Mouse (Mus musculus) midbrain, embryonic 16.5 days (tissue): ENCODE data around the gene Slc25a14. TPM values are rescaled to one million over a fixed set of nuclear protein-coding genes. Genes with fewer than 3 reads are reported as not detected.
A peak's percentile ranks its signal among the peaks of the same experiment; 100 is the strongest.

ENCODE experiments used
- ATAC-seq: fragments of 200-750 bp; cut with Nextera tagmentation; 2 replicates; pipeline ENCODE4 v1.8.0; 2017; ENCODE audit warnings: moderate TSS enrichment
- H3K27ac ChIP-seq: fragments of 300-500 bp; sonication (generic); 2 replicates; pipeline ENCODE4 v1.5.1; 2014; ENCODE audit warnings: mild to moderate bottlenecking, low read length, mixed read lengths
- H3K27me3 ChIP-seq: fragments of 300-500 bp; sonication (generic); 2 replicates; pipeline ENCODE4 v1.6.1; 2014; ENCODE audit warnings: low read depth, low read length, mixed read lengths; ENCODE audit not compliant: control insufficient read depth, insufficient read depth
- H3K36me3 ChIP-seq: fragments of 300-500 bp; sonication (generic); 2 replicates; pipeline ENCODE4 v1.6.1; 2014; ENCODE audit warnings: mild to moderate bottlenecking, low read length, moderate library complexity, mixed read lengths; ENCODE audit not compliant: control insufficient read depth, insufficient read depth
- H3K4me1 ChIP-seq: fragments of 300-500 bp; sonication (generic); 2 replicates; pipeline ENCODE4 v1.6.1; 2014; ENCODE audit warnings: mild to moderate bottlenecking, low read length, mixed read lengths; ENCODE audit not compliant: control insufficient read depth, insufficient read depth
- H3K4me2 ChIP-seq: fragments of 300-500 bp; sonication (generic); 2 replicates; pipeline ENCODE4 v1.6.1; 2014; ENCODE audit warnings: mild to moderate bottlenecking, low read length, mixed read lengths
- H3K4me3 ChIP-seq: fragments of 300-500 bp; sonication (generic); 2 replicates; pipeline ENCODE4 v1.5.1; 2014; ENCODE audit warnings: low read depth, mild to moderate bottlenecking, low read length, moderate library complexity, mixed read lengths
- H3K9ac ChIP-seq: fragments of 300-500 bp; sonication (generic); 2 replicates; pipeline ENCODE4 v1.6.1; 2014; ENCODE audit warnings: low read depth, low read length, mixed read lengths
- H3K9me3 ChIP-seq: fragments of 300-500 bp; sonication (generic); replicated peaks from 2 replicates; pipeline ENCODE4 v1.6.1; 2014; ENCODE audit warnings: mild to moderate bottlenecking, low read length, mixed read lengths; ENCODE audit not compliant: control insufficient read depth, poor library complexity, severe bottlenecking
- WGBS: fragments of 180-500 bp; shearing (Covaris S2); extraction: QIAGEN DNeasy Blood & Tissue Kit; methylation state at CpG from one replicate; pipeline ENCODE4 v1.1.7; 2014; 5-methylcytosine and 5-hydroxymethylcytosine counted together
- polyA plus RNA-seq: library from polyadenylated mRNA; unstranded; fragments of >200 nt; fragmentation: Nextera tagmentation; extraction: Ambion mirVana; gene quantifications from 2 replicates; pipeline ENCODE4 v1.2.1, GENCODE M21; 2015

Slc25a14 gene
- polyA plus RNA-seq: 43.6 and 46.6 TPM in 2 replicates

GRCm38 (mm10) chrX:48623379-48624053 lies at the start of gene Slc25a14:
Slc25a14 (plus strand) TSS chrX:48623413.
- H3K27me3 ChIP-seq: no peaks in the 10 kb centered on the region
- peaks cover 4% of the 10 kb centered on the region for H3K4me1 ChIP-seq
- WGBS: 21% methylated on average over 38 of the region's 38 CpGs
- peak; percentile 99 for ATAC-seq
- peak within 1 kb of the TSS; percentile 82 for H3K27ac ChIP-seq
- no peaks in the 10 kb centered on the region for H3K9me3 ChIP-seq
- peak within 1 kb of the TSS; percentile 53 for H3K4me2 ChIP-seq
- peak within 1 kb of the TSS; percentile 56 for H3K4me3 ChIP-seq
- peak within 1 kb of the TSS; percentile 65 for H3K9ac ChIP-seq
- no peaks in the 10 kb centered on the region for H3K36me3 ChIP-seq

- Histone ChIP-seq H3K4me3 (no peak overlapping the region), H3K9ac (no peak overlapping the region), H3K36me3 (no peaks in the 10 kb centered on the region), H3K9me3 (no peaks in the 10 kb centered on the region), H3K27ac (no peak overlapping the region), H3K27me3 (no peaks in the 10 kb centered on the region), H3K4me1 (no peaks in the 10 kb centered on the region), H3K4me2 (no peak overlapping the region)
- ATAC-seq: no peak
Observed at GRCm38 (mm10) chrX:48583332-48583731, 39.9 kb upstream of the Slc25a14 start.

- H3K4me1 ChIP-seq: peaks cover 5% of the 10 kb centered on the region; the same call in 1 of the 2 replicates
- H3K4me3 ChIP-seq: peak overlapping the region; percentile 56
- no peaks in the 10 kb centered on the region for H3K9me3 ChIP-seq
- H3K9ac ChIP-seq: peak overlapping the region; percentile 81
- H3K27ac ChIP-seq: peak overlapping the region; percentile 89
- ATAC-seq: peak; percentile 75
- H3K4me2 ChIP-seq: peak overlapping the region; percentile 51
- H3K36me3 ChIP-seq: 0 out of 2 replicates have a peak, but pooled peaks cover 2% of the 10 kb centered on the region
- H3K27me3 ChIP-seq: no peaks in the 10 kb centered on the region
- 20% methylated on average over 11 of the region's 15 CpGs for WGBS
Observed at GRCm38 (mm10) chrX:48593721-48594098, 29.5 kb upstream of the Slc25a14 start.

GRCm38 (mm10) chrX:48594099-48594760 lies 29.0 kb upstream of the Slc25a14 start, which contains the start of gene Zfp280c:
Zfp280c (minus strand) TSS chrX:48594504.
- H3K4me2 ChIP-seq: peak within 1 kb of the TSS; percentile 51
- 21% methylated on average over 33 of the region's 45 CpGs for WGBS
- no peaks in the 10 kb centered on the region for H3K27me3 ChIP-seq
- peaks cover 5% of the 10 kb centered on the region; the same call in 1 of the 2 replicates for H3K4me1 ChIP-seq
- H3K27ac ChIP-seq: peak within 1 kb of the TSS; percentile 89
- H3K36me3 ChIP-seq: 0 out of 2 replicates have a peak, but pooled peaks cover 2% of the 10 kb centered on the region
- H3K9me3 ChIP-seq: no peaks in the 10 kb centered on the region
- H3K4me3 ChIP-seq: peak within 1 kb of the TSS; percentile 56
- ATAC-seq: peak; percentile 92
- H3K9ac ChIP-seq: peak within 1 kb of the TSS; percentile 81

- no peak overlapping the region for H3K4me3 ChIP-seq
- 0 out of 2 replicates have a peak, but pooled peaks cover 2% of the 10 kb centered on the region for H3K36me3 ChIP-seq
- no peaks in the 10 kb centered on the region for H3K9me3 ChIP-seq
- H3K27ac ChIP-seq: no peak overlapping the region
- no peak overlapping the region for H3K4me2 ChIP-seq
- no peaks in the 10 kb centered on the region for H3K27me3 ChIP-seq
- no peak overlapping the region for H3K9ac ChIP-seq
- ATAC-seq: no peak
- WGBS: 85% methylated on average over 9 of the region's 9 CpGs
- peaks cover 5% of the 10 kb centered on the region; the same call in 1 of the 2 replicates for H3K4me1 ChIP-seq
Observed at GRCm38 (mm10) chrX:48596053-48596452, 27.2 kb upstream of the Slc25a14 start.

- Histone ChIP-seq H3K4me2 (no peak overlapping the region), H3K4me1 (peaks cover 5% of the 10 kb centered on the region; the same call in 1 of the 2 replicates), H3K36me3 (0 out of 2 replicates have a peak, but pooled peaks cover 2% of the 10 kb centered on the region), H3K4me3 (no peak overlapping the region), H3K9ac (no peak overlapping the region), H3K9me3 (no peaks in the 10 kb centered on the region), H3K27ac (no peak overlapping the region), H3K27me3 (no peaks in the 10 kb centered on the region)
- no peak for ATAC-seq
- 88% methylated on average over 5 of the region's 5 CpGs for WGBS
Observed at GRCm38 (mm10) chrX:48596906-48597305, 26.3 kb upstream of the Slc25a14 start.

GRCm38 (mm10) chrX:48604872-48605271 lies 18.3 kb upstream of the Slc25a14 start:
- Histone ChIP-seq H3K4me2 (no peak overlapping the region), H3K27me3 (no peaks in the 10 kb centered on the region), H3K27ac (no peak overlapping the region), H3K9ac (no peak overlapping the region), H3K4me1 (no peaks in the 10 kb centered on the region), H3K4me3 (no peak overlapping the region), H3K36me3 (no peaks in the 10 kb centered on the region), H3K9me3 (no peaks in the 10 kb centered on the region)
- ATAC-seq: no peak
- WGBS: 62% methylated on average over 2 of the region's 2 CpGs

GRCm38 (mm10) chrX:48623049-48623378 lies 199 bp upstream of the Slc25a14 start:
- peak overlapping the region; percentile 56 for H3K4me3 ChIP-seq
- peaks cover 4% of the 10 kb centered on the region for H3K4me1 ChIP-seq
- no peaks in the 10 kb centered on the region for H3K36me3 ChIP-seq
- peak overlapping the region; percentile 65 for H3K9ac ChIP-seq
- H3K27ac ChIP-seq: peak overlapping the region; percentile 82
- H3K9me3 ChIP-seq: no peaks in the 10 kb centered on the region
- no peak for ATAC-seq
- H3K27me3 ChIP-seq: no peaks in the 10 kb centered on the region
- H3K4me2 ChIP-seq: peak overlapping the region; percentile 47
- WGBS: 18% methylated on average over 4 of the region's 4 CpGs

- Histone ChIP-seq H3K36me3 (no peaks in the 10 kb centered on the region), H3K27ac (peak overlapping the region; percentile 82), H3K4me1 (peaks cover 4% of the 10 kb centered on the region), H3K4me2 (peak overlapping the region; percentile 53), H3K9me3 (no peaks in the 10 kb centered on the region), H3K9ac (peak overlapping the region; percentile 65), H3K4me3 (peak overlapping the region; percentile 56), H3K27me3 (no peaks in the 10 kb centered on the region)
- peak; percentile 52 for ATAC-seq
- 21% methylated on average over 9 of the region's 9 CpGs for WGBS
Observed at GRCm38 (mm10) chrX:48624054-48624420, 824 bp downstream of the Slc25a14 start.
